Mouse (Mus musculus) MEL (cell line): ENCODE measurements around the gene Tent4a. TPM values are rescaled to one million over a fixed set of nuclear protein-coding genes. Genes with fewer than 3 reads are reported as not detected.

Experiments
- DNase-seq: peaks from one replicate; pipeline ENCODE4 v3.0.0; 2011; ENCODE audit warnings: low read depth, low spot score
- H3K27ac ChIP-seq: 2 replicates; pipeline ENCODE4 v1.5.1; 2012; ENCODE audit warnings: low read depth, mild to moderate bottlenecking, control low read depth, low read length, moderate library complexity; ENCODE audit not compliant: control insufficient read depth
- H3K27me3 ChIP-seq, 2 experiments: fragments of 150-350 bp in 1 of 2; sonication (generic) in 1 of 2; 2 replicates each; pipeline ENCODE4 v1.6.1; 2012; ENCODE audit warnings: low read length in 2 of 2, mild to moderate bottlenecking in 2 of 2, improper control_type of control experiment in 1 of 2, moderate library complexity in 1 of 2; ENCODE audit not compliant: insufficient read depth in 2 of 2, control insufficient read depth in 1 of 2
- H3K36me3 ChIP-seq, 2 experiments: 2 replicates each; pipeline ENCODE4 v1.6.1; 2012 to 2014; ENCODE audit warnings: low read length in 2 of 2, improper control_type of control experiment in 1 of 2, inconsistent platforms in 1 of 2, mild to moderate bottlenecking in 1 of 2; ENCODE audit not compliant: insufficient read depth in 2 of 2, control insufficient read depth in 1 of 2
- H3K4me1 ChIP-seq, 2 experiments: fragments of 150-350 bp in 1 of 2; sonication (generic) in 1 of 2; 2 replicates each; pipeline ENCODE4 v1.6.1; 2012; ENCODE audit warnings: low read length in 2 of 2, improper control_type of control experiment in 1 of 2, mild to moderate bottlenecking in 1 of 2; ENCODE audit not compliant: insufficient read depth in 2 of 2, control insufficient read depth in 1 of 2
- H3K4me3 ChIP-seq, 2 experiments: fragments of 150-350 bp in 1 of 2; sonication (generic) in 1 of 2; 2 replicates each; pipeline ENCODE4 v1.5.1; 2012; ENCODE audit warnings: low read depth in 2 of 2, low read length in 2 of 2, mild to moderate bottlenecking in 2 of 2, moderate library complexity in 2 of 2, control low read depth in 1 of 2, improper control_type of control experiment in 1 of 2; ENCODE audit not compliant: control insufficient read depth in 1 of 2, insufficient read depth in 1 of 2
- H3K79me2 ChIP-seq: 2 replicates; pipeline ENCODE4 v1.6.1; 2012; ENCODE audit warnings: mild to moderate bottlenecking, low read length, moderate library complexity; ENCODE audit not compliant: control insufficient read depth, poor library complexity, insufficient read depth
- H3K9ac ChIP-seq: 2 replicates; pipeline ENCODE4 v1.6.1; 2012; ENCODE audit warnings: low read depth, mild to moderate bottlenecking, control low read depth, low read length, moderate library complexity; ENCODE audit not compliant: control insufficient read depth, poor library complexity, severe bottlenecking
- H3K9me3 ChIP-seq: fragments of 150-350 bp; sonication (generic); replicated peaks from 2 replicates; pipeline ENCODE4 v1.6.1; 2012; ENCODE audit warnings: mild to moderate bottlenecking, low read length, improper control_type of control experiment, moderate library complexity; ENCODE audit not compliant: insufficient read depth
- CHD1 ChIP-seq: IDR thresholded peaks from 2 replicates; pipeline ENCODE4 v1.6.1; 2012; ENCODE audit warnings: low read depth, mild to moderate bottlenecking, inconsistent platforms, low read length, improper control_type of control experiment
- ETS1 ChIP-seq: IDR thresholded peaks from 2 replicates; pipeline ENCODE4 v1.6.1; 2012; ENCODE audit warnings: low read depth, mild to moderate bottlenecking, inconsistent platforms, low read length, improper control_type of control experiment, moderate library complexity
- MAX ChIP-seq: IDR thresholded peaks from 2 replicates; pipeline ENCODE4 v1.6.1; 2011; ENCODE audit warnings: low read length, improper control_type of control experiment
- MYB ChIP-seq: IDR thresholded peaks from 2 replicates; pipeline ENCODE4 v1.6.1; 2011; ENCODE audit warnings: mild to moderate bottlenecking, low read depth, low read length, improper control_type of control experiment
- NELFE ChIP-seq: IDR thresholded peaks from 2 replicates; pipeline ENCODE4 v1.6.1; 2011; ENCODE audit warnings: low read depth, low read length, improper control_type of control experiment
- RAD21 ChIP-seq: IDR thresholded peaks from 2 replicates; pipeline ENCODE4 v1.6.1; 2011; ENCODE audit warnings: mild to moderate bottlenecking, low read depth, low read length, improper control_type of control experiment
- RCOR1 ChIP-seq: IDR thresholded peaks from 2 replicates; pipeline ENCODE4 v1.6.1; 2012; ENCODE audit warnings: low read depth, mild to moderate bottlenecking, inconsistent platforms, low read length, improper control_type of control experiment
- TCF12 ChIP-seq: IDR thresholded peaks from 2 replicates; pipeline ENCODE4 v1.6.1; 2014; ENCODE audit warnings: low read depth, mild to moderate bottlenecking, inconsistent platforms, low read length, improper control_type of control experiment, moderate library complexity
- ZKSCAN1 ChIP-seq: IDR thresholded peaks from 2 replicates; pipeline ENCODE4 v1.6.1; 2012; ENCODE audit warnings: low read depth, mild to moderate bottlenecking, inconsistent platforms, low read length, improper control_type of control experiment, moderate library complexity
- ZMIZ1 ChIP-seq: IDR thresholded peaks from 2 replicates; pipeline ENCODE4 v1.6.1; 2012; ENCODE audit warnings: low read depth, mild to moderate bottlenecking, inconsistent platforms, low read length, improper control_type of control experiment, moderate library complexity
- polyA plus RNA-seq, 2 experiments: library from polyadenylated mRNA; stranded (reverse) in 1 of 2; unstranded in 1 of 2; fragments of >175 nt in 1 of 2; fragments of >200 nt in 1 of 2; gene quantifications; 2 replicates each; pipeline versions ENCODE4 v1.2.1 to v1.2.4; 2012; ENCODE audit warnings: low replicate concordance in 2 of 2, low read depth in 1 of 2; ENCODE audit not compliant: insufficient read length in 2 of 2, insufficient read depth in 1 of 2, missing spikeins in 1 of 2
- total RNA-seq: library from RNA; depleted of rRNA; stranded (reverse); fragments of 300-350 nt; gene quantifications from 2 replicates; pipeline ENCODE4 v1.2.3, GENCODE M21; 2012

The Tent4a gene
- total and polyA plus RNA-seq, 3 experiments, result 12.2 to 18.4 TPM; not detected in 1

- H3K79me2 ChIP-seq, result peaks cover 81% of the 10 kb centered on the region
- H3K4me3 ChIP-seq, result no peak overlapping the region; a peak in 1 of 4 replicates
- H3K27ac ChIP-seq, result no peak overlapping the region
- no peak for DNase-seq
- H3K27me3 ChIP-seq, result no peaks in the 10 kb centered on the region
- no peak for TF ChIP-seq RCOR1
- H3K36me3 ChIP-seq, result no peaks in the 10 kb centered on the region; a peak in 1 of 4 replicates
- peaks cover 2 to 15% of the 10 kb centered on the region in 2 experiments; a peak in 3 of 4 replicates for H3K4me1 ChIP-seq
- H3K9ac ChIP-seq, result no peak overlapping the region
- no peaks in the 10 kb centered on the region for H3K9me3 ChIP-seq
Observed at GRCm38 (mm10) chr13:69530951-69531350, 3.5 kb downstream of the Tent4a start.

DNA sequence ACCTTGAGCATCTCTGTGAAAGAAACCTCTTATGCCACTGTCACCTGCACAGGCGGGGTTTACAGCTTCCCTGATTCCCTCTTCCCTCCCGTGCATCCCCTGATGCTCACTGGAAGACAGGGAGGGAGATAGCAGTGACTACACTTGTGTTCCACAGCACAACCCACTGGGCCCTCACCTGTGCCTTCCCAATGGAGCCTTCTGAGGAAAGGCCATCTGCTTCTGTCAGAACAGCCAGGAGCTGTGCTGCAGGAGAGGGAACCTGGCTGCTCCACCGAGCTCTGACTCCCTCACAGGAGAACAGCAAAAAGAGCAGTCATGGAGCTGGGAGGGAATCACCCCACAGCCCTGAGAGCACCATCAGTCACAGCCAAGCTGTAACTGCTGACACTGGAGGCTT lies 4.3 kb downstream of the Tent4a start:
- Histone ChIP-seq H3K27me3 (no peaks in the 10 kb centered on the region), H3K4me3 (no peak overlapping the region), H3K9ac (no peak overlapping the region), H3K79me2 (peaks cover 88% of the 10 kb centered on the region), H3K4me1 (peaks cover 2 to 13% of the 10 kb centered on the region in 2 experiments; a peak in 3 of 4 replicates), H3K36me3 (no peaks in the 10 kb centered on the region; a peak in 1 of 4 replicates), H3K9me3 (no peaks in the 10 kb centered on the region), H3K27ac (no peak overlapping the region)
- TF ChIP-seq TCF12 (no peak), ZKSCAN1 (no peak), ETS1 (no peak), NELFE (no peak), CHD1 (no peak), RAD21 (no peak), MAX (no peak), MYB (no peak)
- DNase-seq, result no peak

DNA sequence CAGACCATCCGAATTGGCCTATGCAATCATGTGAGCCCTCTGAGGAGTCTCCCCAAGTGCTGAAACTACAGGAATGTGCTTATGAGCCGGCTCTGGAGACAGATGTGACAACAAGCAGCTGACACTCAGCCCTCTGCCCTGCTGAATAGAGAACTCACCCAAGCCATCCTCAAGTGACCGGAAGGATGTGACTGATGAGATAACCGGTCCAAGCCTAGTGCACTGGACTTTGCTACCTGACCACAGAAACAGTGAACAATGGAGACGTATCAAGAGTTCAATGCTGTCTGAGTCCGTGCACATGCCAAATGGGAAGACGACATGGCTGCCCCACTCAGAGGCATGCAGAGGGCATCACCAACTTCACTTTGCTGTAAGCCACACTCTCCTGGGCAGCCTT lies 5.9 kb downstream of the Tent4a start:
- Histone ChIP-seq H3K4me1 (peaks cover 2 to 13% of the 10 kb centered on the region in 2 experiments; a peak in 3 of 4 replicates), H3K79me2 (peaks cover 93% of the 10 kb centered on the region), H3K4me3 (no peak overlapping the region), H3K9ac (no peak overlapping the region), H3K27me3 (no peaks in the 10 kb centered on the region), H3K9me3 (no peaks in the 10 kb centered on the region), H3K36me3 (no peaks in the 10 kb centered on the region; a peak in 1 of 4 replicates), H3K27ac (no peak overlapping the region)
- TF ChIP-seq ZMIZ1 (no peak), ETS1 (no peak)
- no peak for DNase-seq
